Mouse (Mus musculus) embryonic facial prominence, embryonic 12.5 days (tissue): ENCODE data around the gene Mnat1. TPM values are rescaled to one million over a fixed set of nuclear protein-coding genes. Genes with fewer than 3 reads are reported as not detected.
"Not testable (repeated sequence)": the region's sequence is repeated elsewhere in the genome, so short reads cannot be mapped to it uniquely, and the experiment has no call there.

Source experiments
- ATAC-seq: fragments of 200-750 bp; cut with Nextera tagmentation; 2 replicates; pipeline ENCODE4 v1.8.0; 2017; ENCODE audit not compliant: insufficient number of reproducible peaks, insufficient read depth, low FRiP score, low TSS enrichment
- H3K27ac ChIP-seq: fragments of 300-500 bp; sonication (generic); 2 replicates; pipeline ENCODE4 v1.5.1; 2016; ENCODE audit warnings: mild to moderate bottlenecking
- H3K27me3 ChIP-seq: fragments of 300-500 bp; sonication (generic); 2 replicates; pipeline ENCODE4 v1.6.1; 2016; ENCODE audit warnings: mild to moderate bottlenecking, moderate library complexity
- H3K36me3 ChIP-seq: fragments of 300-500 bp; sonication (generic); 2 replicates; pipeline ENCODE4 v1.6.1; 2016; ENCODE audit warnings: mild to moderate bottlenecking
- H3K4me1 ChIP-seq: fragments of 300-500 bp; sonication (generic); 2 replicates; pipeline ENCODE4 v1.6.1; 2016
- H3K4me2 ChIP-seq: fragments of 300-500 bp; sonication (generic); replicated peaks from 2 replicates; pipeline ENCODE4 v1.6.1; 2016; ENCODE audit warnings: mild to moderate bottlenecking, moderate library complexity
- H3K4me3 ChIP-seq: fragments of 300-500 bp; sonication (generic); 2 replicates; pipeline ENCODE4 v1.5.1; 2016; ENCODE audit warnings: mild to moderate bottlenecking
- H3K9ac ChIP-seq: fragments of 300-500 bp; sonication (generic); 2 replicates; pipeline ENCODE4 v1.6.1; 2016; ENCODE audit warnings: mild to moderate bottlenecking, moderate library complexity
- H3K9me3 ChIP-seq: fragments of 300-500 bp; sonication (generic); 2 replicates; pipeline ENCODE4 v1.6.1; 2016; ENCODE audit warnings: mild to moderate bottlenecking, moderate library complexity
- WGBS: fragments of 180-500 bp; shearing (Covaris S2); methylation state at CpG from one replicate; pipeline ENCODE4 v1.1.7; 2016; 5-methylcytosine and 5-hydroxymethylcytosine counted together
- polyA plus RNA-seq: library from polyadenylated mRNA; unstranded; fragments of >200 nt; fragmentation: Nextera tagmentation; extraction: Ambion mirVana; gene quantifications from 2 replicates; pipeline ENCODE4 v1.2.1, GENCODE M21; 2016

Gene Mnat1
- 39.5 and 41.6 TPM in 2 replicates for polyA plus RNA-seq

DNA sequence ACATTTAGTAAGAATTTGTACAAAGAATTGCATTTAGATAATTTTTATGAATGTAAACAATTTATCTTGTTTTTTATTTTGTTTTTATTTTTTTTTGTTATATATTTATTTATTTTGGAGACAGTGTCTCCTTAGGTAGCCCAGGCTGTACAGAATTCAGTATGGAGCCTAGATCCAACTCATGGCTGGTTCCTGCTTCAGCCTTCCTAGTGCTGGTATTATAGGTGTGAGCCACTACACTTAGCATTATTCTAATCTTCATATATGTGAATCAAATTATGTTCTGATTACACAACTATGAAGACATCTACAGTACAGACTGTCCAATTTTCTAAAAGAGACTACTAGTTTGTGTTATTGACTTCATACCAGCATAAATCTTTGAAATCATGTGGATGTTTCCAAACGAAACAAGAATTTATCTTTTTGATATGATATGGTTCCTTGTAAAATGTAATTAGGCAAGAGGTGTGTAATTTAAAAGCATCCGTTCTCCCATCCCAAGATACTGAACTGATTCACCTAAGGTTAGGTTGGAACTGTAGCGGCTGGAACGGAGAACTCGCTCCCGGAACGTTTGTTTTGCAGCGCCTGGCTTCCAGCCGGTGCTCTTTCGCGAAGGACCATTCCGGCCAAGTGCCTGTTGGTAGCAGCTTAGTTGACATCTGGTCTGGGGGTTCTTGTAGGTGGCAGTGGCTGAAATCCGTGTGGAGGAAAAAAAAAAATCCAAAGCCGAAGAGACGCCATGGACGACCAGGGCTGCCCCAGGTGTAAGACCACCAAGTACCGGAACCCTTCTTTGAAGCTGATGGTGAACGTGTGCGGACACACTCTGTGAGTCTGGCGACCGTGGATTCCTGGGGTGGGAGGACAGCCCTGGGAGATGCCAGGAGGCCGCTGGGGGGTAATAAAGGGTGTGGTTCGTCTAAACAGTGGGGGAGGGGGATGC, at the start of gene Mnat1:
Gene Mnat1, plus strand, starts transcription at position 625 of the 949 bp plus-strand sequence.
- ATAC-seq: no peak
- Histone ChIP-seq H3K4me1 (peaks cover 11% of the 10 kb centered on the region), H3K9ac (peak within 1 kb of the TSS; percentile 74), H3K4me3 (peak within 1 kb of the TSS; percentile 75), H3K9me3 (no peaks in the 10 kb centered on the region), H3K4me2 (peak within 1 kb of the TSS; percentile 59), H3K36me3 (no peaks in the 10 kb centered on the region), H3K27me3 (no peaks in the 10 kb centered on the region), H3K27ac (peak within 1 kb of the TSS; percentile 42; the same call in 1 of the 2 replicates)
- 2% methylated on average over 23 of the region's 23 CpGs for WGBS

GRCm38 (mm10) chr12:73081828-73082227, 41.7 kb upstream of the Mnat1 start:
- H3K9me3 ChIP-seq, H3K9ac ChIP-seq, H3K27me3 ChIP-seq, H3K4me3 ChIP-seq, ATAC-seq, H3K36me3 ChIP-seq, H3K4me1 ChIP-seq, H3K27ac ChIP-seq, H3K4me2 ChIP-seq: not testable (repeated sequence)
- WGBS: 89% methylated on average over 4 of the region's 4 CpGs

DNA sequence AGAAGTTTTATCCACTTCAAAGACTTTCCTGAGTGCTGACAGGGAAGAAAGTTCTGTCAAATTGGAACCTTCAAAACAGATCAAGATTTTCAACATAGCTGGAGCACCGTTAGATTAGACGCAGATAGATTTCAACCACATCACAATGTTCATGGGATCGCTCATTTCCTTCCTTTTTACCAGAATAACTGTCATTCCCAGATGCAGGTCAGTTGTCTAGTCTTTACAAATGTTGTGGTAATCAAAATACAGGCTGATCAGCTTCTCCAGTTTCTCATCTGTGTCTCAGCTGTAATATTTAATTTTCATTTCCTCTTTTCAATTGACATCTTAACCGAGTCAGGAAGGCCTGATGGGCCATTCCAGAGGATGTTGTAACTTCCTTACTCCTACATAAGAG, 39.7 kb upstream of the Mnat1 start:
- no peaks in the 10 kb centered on the region for H3K36me3 ChIP-seq
- H3K9me3 ChIP-seq: no peaks in the 10 kb centered on the region
- no peak overlapping the region for H3K27ac ChIP-seq
- no peaks in the 10 kb centered on the region for H3K27me3 ChIP-seq
- no peak for ATAC-seq
- H3K4me3 ChIP-seq: no peak overlapping the region
- H3K4me2 ChIP-seq: no peak overlapping the region
- H3K4me1 ChIP-seq: no peaks in the 10 kb centered on the region
- H3K9ac ChIP-seq: no peak overlapping the region
- 62% methylated on average over 4 of the region's 4 CpGs for WGBS

DNA sequence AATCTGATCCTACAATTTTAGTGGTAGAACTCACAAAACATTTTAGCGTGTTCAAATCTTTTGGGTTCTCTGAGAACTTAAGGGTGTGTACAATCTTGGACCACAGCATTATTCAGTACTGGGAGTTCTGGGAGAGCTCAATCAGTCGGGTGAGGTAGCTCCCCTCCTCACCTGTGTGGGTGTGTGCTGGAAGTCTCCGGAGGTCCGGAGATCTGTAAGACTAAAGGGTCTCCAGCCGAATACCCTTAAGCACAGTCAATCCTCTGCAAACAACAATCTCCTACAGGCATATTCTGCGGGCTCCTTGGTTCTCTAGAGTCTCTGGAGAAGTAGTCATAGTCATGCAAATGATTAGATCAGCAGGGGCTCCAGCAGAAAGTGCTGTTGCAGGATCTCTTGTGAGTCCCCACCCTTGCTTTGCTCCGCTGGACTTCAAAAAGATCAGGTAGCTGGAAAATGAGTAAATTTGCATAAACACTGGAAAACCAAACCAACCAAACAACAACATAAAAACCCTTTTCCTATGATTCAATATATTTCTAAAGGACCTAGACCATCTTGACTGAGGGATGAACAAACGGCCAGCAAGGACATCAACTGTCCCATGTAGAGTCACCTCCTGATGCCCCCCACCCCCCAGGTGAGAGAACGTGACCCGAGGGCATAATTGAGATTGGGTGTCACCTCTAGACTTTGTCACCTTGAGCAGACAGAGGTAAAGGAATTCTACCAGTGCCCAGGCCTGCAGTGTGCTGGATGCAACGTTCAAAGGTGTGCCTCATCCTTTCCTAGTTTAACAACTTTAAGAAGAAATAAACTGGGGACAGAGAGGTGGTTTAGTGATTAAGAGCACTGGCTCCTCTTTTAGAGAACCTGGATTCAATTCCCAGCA, 37.5 kb upstream of the Mnat1 start:
- ATAC-seq: no peak
- Histone ChIP-seq H3K4me1 (no peaks in the 10 kb centered on the region), H3K27ac (no peak overlapping the region), H3K4me3 (no peak overlapping the region), H3K4me2 (no peak overlapping the region), H3K27me3 (no peaks in the 10 kb centered on the region), H3K9ac (no peak overlapping the region), H3K36me3 (no peaks in the 10 kb centered on the region), H3K9me3 (no peaks in the 10 kb centered on the region)
- 26% methylated on average over 11 of the region's 11 CpGs for WGBS

GRCm38 (mm10) chr12:73087086-73087485, 36.4 kb upstream of the Mnat1 start:
- Histone ChIP-seq H3K4me1 (no peaks in the 10 kb centered on the region), H3K27me3 (no peaks in the 10 kb centered on the region), H3K9ac (no peak overlapping the region), H3K4me3 (no peak overlapping the region), H3K9me3 (no peaks in the 10 kb centered on the region), H3K36me3 (no peaks in the 10 kb centered on the region), H3K4me2 (no peak overlapping the region), H3K27ac (no peak overlapping the region)
- ATAC-seq: no peak
- WGBS: 62% methylated on average over 7 of the region's 7 CpGs

DNA sequence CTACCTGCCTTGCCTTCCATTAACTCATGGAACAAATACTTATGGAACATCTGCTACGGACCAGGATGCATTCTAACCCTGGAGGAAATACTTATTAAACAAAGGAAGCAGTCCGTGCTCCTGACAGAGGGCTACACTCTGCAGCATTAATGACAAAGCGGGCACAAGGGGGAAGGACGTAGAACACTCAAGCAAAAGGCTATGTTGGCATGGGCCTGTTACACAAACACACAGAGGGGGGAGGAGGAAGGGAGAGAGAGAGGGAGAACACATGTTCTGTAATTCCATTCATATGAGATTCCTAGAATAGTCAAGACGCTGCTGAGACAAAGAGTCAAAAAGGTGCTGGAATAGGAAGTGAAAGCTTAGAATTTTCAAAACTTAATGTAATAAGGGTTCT, 35.0 kb upstream of the Mnat1 start:
- Histone ChIP-seq H3K4me3 (no peak overlapping the region), H3K4me2 (no peak overlapping the region), H3K27ac (no peak overlapping the region), H3K9me3 (no peaks in the 10 kb centered on the region), H3K9ac (no peak overlapping the region), H3K27me3 (no peaks in the 10 kb centered on the region), H3K36me3 (no peaks in the 10 kb centered on the region), H3K4me1 (no peaks in the 10 kb centered on the region)
- WGBS: 61% methylated on average over 5 of the region's 5 CpGs
- no peak for ATAC-seq

- Histone ChIP-seq H3K27me3 (no peaks in the 10 kb centered on the region), H3K4me2 (no peak overlapping the region), H3K4me3 (no peak overlapping the region), H3K4me1 (no peaks in the 10 kb centered on the region), H3K9me3 (no peaks in the 10 kb centered on the region), H3K36me3 (no peaks in the 10 kb centered on the region), H3K27ac (no peak overlapping the region), H3K9ac (no peak overlapping the region)
- no peak for ATAC-seq
- 66% methylated on average over 5 of the region's 5 CpGs for WGBS
Measured at GRCm38 (mm10) chr12:73088911-73089310, 34.6 kb upstream of the Mnat1 start.

DNA sequence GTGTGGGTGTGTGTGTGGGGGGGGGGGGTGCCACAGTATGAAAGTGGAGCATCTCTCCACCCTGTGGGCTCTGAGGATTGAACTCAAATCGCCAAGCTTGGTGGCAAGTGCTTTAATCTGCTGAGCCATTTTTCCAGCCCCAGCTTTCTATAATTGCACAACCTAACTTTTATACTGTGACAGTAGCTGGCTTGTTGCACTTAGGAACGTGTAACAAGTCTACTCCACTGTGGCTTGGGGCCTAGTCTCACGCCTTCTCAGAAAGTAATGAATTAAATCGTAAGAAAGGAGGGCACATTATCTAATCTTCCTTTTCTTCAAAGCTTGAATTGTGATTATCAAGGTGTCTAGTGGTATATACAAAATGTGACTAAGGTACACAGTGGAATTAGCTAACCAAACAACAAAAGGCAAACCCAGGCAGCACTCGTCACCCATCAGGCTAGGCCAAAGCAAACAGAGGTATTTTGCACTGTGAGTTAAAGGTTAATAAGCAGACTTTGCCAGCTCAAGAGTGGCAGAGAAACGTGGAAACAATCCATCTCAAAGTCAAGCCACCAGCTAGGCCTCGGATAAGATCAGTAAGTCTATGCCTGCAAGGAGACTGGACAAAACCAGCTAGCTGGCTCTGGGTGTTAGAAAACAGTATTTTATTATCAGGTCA, 32.7 kb upstream of the Mnat1 start:
- no peak overlapping the region for H3K9ac ChIP-seq
- no peaks in the 10 kb centered on the region for H3K9me3 ChIP-seq
- H3K27me3 ChIP-seq: no peaks in the 10 kb centered on the region
- 73% methylated on average over 7 of the region's 7 CpGs for WGBS
- H3K36me3 ChIP-seq: no peaks in the 10 kb centered on the region
- H3K4me2 ChIP-seq: no peak overlapping the region
- no peaks in the 10 kb centered on the region for H3K4me1 ChIP-seq
- no peak overlapping the region for H3K4me3 ChIP-seq
- no peak for ATAC-seq
- H3K27ac ChIP-seq: no peak overlapping the region

DNA sequence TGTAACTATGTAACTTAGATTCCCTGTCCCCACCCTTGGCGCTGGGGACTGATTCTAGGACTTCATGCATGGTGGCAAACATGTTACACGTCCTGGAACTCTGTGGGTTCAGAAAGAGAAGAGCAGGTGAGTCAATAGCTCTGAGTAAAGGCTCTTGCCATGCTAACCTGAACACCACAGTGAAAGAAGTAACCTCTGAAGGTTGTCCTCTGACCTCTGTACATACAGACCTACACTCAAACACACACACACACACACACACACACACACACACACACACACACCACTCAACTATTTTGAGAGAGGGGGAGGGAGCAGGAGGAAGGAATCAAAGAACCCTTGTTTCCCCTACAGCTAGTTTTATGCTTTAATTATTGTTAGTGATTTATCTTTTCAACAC, 29.3 kb upstream of the Mnat1 start:
- 62% methylated on average over 2 of the region's 2 CpGs for WGBS
- Histone ChIP-seq H3K4me2 (no peak overlapping the region), H3K27ac (no peak overlapping the region), H3K9ac (no peak overlapping the region), H3K4me3 (no peak overlapping the region), H3K9me3 (no peaks in the 10 kb centered on the region), H3K36me3 (no peaks in the 10 kb centered on the region), H3K27me3 (no peaks in the 10 kb centered on the region), H3K4me1 (no peaks in the 10 kb centered on the region)
- ATAC-seq: no peak

DNA sequence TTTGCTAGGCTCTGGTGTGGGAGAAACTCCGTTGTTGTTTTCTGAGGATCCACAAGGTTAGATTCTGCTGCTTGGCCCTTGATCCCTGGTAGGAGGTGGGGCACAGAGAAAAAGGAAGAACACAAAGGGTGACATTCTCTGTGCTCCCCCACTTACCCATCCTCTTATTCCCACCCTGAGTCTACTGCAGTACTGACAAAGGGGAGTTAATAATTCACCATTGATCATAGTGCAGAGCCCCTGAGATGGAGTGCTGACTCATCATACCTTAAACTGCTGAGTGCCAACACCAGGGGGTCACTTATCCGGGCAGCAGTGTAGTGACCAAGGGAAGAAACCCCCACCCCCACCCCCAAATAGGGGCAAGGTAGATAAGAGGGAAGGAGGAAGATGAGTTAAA, 28.9 kb upstream of the Mnat1 start:
- no peak for ATAC-seq
- no peak overlapping the region for H3K4me3 ChIP-seq
- no peak overlapping the region for H3K4me2 ChIP-seq
- no peaks in the 10 kb centered on the region for H3K4me1 ChIP-seq
- H3K27me3 ChIP-seq: no peaks in the 10 kb centered on the region
- WGBS: 26% methylated on average over 2 of the region's 2 CpGs
- H3K9me3 ChIP-seq: no peaks in the 10 kb centered on the region
- no peak overlapping the region for H3K27ac ChIP-seq
- no peak overlapping the region for H3K9ac ChIP-seq
- no peaks in the 10 kb centered on the region for H3K36me3 ChIP-seq

DNA sequence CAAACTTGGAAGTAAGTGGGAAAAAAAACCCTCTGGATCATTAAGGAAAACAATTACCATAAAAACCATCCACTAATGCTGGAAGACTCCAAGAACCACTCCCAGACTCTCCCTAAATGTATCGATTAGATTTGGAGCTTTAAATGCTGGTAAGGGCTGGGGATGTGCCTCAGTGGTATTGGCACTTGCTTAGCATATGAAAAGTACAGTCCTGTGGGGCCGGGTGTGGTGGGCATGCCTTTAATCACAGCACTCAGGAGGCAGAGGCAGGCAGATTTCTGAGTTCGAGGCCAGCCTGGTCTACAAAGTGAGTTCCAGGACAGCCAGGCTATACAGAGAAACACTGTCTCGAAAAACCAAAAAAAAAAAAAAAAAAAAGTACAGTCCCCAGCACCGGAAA, 27.3 kb upstream of the Mnat1 start:
- H3K27ac ChIP-seq, H3K9ac ChIP-seq, H3K4me2 ChIP-seq, H3K36me3 ChIP-seq, H3K27me3 ChIP-seq, H3K4me1 ChIP-seq, H3K4me3 ChIP-seq, ATAC-seq, H3K9me3 ChIP-seq: not testable (repeated sequence)
- 90% methylated on average over 5 of the region's 5 CpGs for WGBS
